Mouse (Mus musculus) embryonic facial prominence, embryonic 15.5 days (tissue): ENCODE data around the gene Mzf1. TPM values are rescaled to one million over a fixed set of nuclear protein-coding genes. Genes with fewer than 3 reads are reported as not detected.

ENCODE experiments used
- ATAC-seq: fragments of 200-750 bp; cut with Nextera tagmentation; 2 replicates; pipeline ENCODE4 v1.8.0; 2017; ENCODE audit warnings: low read depth, moderate TSS enrichment; ENCODE audit not compliant: insufficient number of reproducible peaks, low FRiP score, low TSS enrichment
- H3K27ac ChIP-seq: fragments of 300-500 bp; sonication (generic); replicated peaks from 2 replicates; pipeline ENCODE4 v1.5.1; 2015; ENCODE audit warnings: mild to moderate bottlenecking, inconsistent platforms
- H3K27me3 ChIP-seq: fragments of 300-500 bp; sonication (generic); 2 replicates; pipeline ENCODE4 v1.6.1; 2015; ENCODE audit warnings: inconsistent platforms
- H3K36me3 ChIP-seq: fragments of 300-500 bp; sonication (generic); 2 replicates; pipeline ENCODE4 v1.6.1; 2015; ENCODE audit warnings: mild to moderate bottlenecking, inconsistent platforms
- H3K4me1 ChIP-seq: fragments of 300-500 bp; sonication (generic); 2 replicates; pipeline ENCODE4 v1.6.1; 2015; ENCODE audit warnings: inconsistent platforms
- H3K4me2 ChIP-seq: fragments of 300-500 bp; sonication (generic); replicated peaks from 2 replicates; pipeline ENCODE4 v1.6.1; 2015; ENCODE audit warnings: mild to moderate bottlenecking, inconsistent platforms
- H3K4me3 ChIP-seq: fragments of 300-500 bp; sonication (generic); replicated peaks from 2 replicates; pipeline ENCODE4 v1.5.1; 2015; ENCODE audit warnings: mild to moderate bottlenecking, inconsistent platforms
- H3K9ac ChIP-seq: fragments of 300-500 bp; sonication (generic); 2 replicates; pipeline ENCODE4 v1.6.1; 2015; ENCODE audit warnings: inconsistent platforms
- H3K9me3 ChIP-seq: fragments of 300-500 bp; sonication (generic); replicated peaks from 2 replicates; pipeline ENCODE4 v1.6.1; 2016; ENCODE audit warnings: inconsistent platforms
- WGBS: fragments of 180-500 bp; shearing (Covaris S2); methylation state at CpG from one replicate; pipeline ENCODE4 v1.1.7; 2015; 5-methylcytosine and 5-hydroxymethylcytosine counted together
- polyA plus RNA-seq: library from polyadenylated mRNA; unstranded; fragments of >200 nt; fragmentation: Nextera tagmentation; extraction: Ambion mirVana; gene quantifications from 2 replicates; pipeline ENCODE4 v1.2.1, GENCODE M21; 2015

The Mzf1 gene
- polyA plus RNA-seq, 1 experiment from 2014 or later: 4.4 TPM

- under 1% methylated on average over 45 of the region's 45 CpGs for WGBS
Observed at GRCm38 (mm10) chr7:13034148-13034977, 20.2 kb downstream of the Mzf1 start, which contains the start of gene Chmp2a. Gene Chmp2a, minus strand, starts transcription at chr7:13034807.

DNA sequence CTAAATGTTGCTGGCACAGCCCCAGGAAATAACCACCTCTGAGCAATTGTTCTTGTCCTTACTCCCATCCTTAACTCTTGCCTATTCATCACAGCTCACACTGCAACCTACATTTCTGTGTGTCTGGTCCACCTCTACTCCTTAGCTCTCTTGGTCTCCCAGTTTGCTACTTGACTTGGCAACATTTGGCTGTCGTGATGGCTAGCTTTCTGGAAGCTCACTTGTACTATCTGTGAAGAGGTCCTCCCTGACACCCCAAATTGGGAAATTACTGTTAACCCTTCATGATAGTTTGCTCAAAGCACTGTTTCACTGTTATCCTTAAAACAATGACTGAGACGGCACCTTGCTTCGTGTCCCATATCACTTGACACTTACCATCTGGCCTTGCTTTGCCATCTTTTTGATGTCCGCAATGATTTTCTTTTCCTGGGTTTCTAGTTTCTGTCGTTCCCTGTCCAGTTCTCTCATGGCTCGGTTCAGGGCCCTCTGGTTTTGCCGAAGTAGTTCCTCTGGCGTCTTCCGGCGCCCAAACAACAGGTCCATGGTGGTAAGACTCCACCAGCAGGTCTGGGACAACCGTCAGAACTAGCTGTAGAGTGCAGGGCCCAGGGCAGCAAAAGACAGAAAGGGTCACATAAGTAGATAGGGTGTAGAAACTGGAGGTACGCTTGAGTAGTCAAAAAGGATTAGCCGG, 21.0 kb downstream of the Mzf1 start:
- Histone ChIP-seq H3K9me3 (no peaks in the 10 kb centered on the region), H3K27me3 (no peaks in the 10 kb centered on the region), H3K4me1 (peaks cover 42% of the 10 kb centered on the region), H3K9ac (peak overlapping the region; percentile 67), H3K36me3 (peaks cover 68% of the 10 kb centered on the region), H3K4me3 (peak overlapping the region; percentile 65), H3K4me2 (peak overlapping the region; percentile 84), H3K27ac (peak overlapping the region; percentile 95)
- 42% methylated on average over 13 of the region's 13 CpGs for WGBS
- no peak for ATAC-seq

More at GRCm38 (mm10) chr7:13034148-13034977, 20.2 kb downstream of the Mzf1 start, which contains the start of gene Chmp2a:
- Histone ChIP-seq H3K27me3 (no peaks in the 10 kb centered on the region), H3K9me3 (no peaks in the 10 kb centered on the region), H3K36me3 (peaks cover 61% of the 10 kb centered on the region), H3K27ac (peak within 1 kb of the TSS; percentile 95), H3K4me2 (peak within 1 kb of the TSS; percentile 84), H3K9ac (peak within 1 kb of the TSS; percentile 67), H3K4me1 (peaks cover 49% of the 10 kb centered on the region), H3K4me3 (peak within 1 kb of the TSS; percentile 65)
- ATAC-seq: peak; percentile 80

- Histone ChIP-seq H3K4me1 (peaks cover 41% of the 10 kb centered on the region), H3K4me3 (no peak overlapping the region), H3K27me3 (no peaks in the 10 kb centered on the region), H3K27ac (no peak overlapping the region), H3K4me2 (no peak overlapping the region), H3K9me3 (no peaks in the 10 kb centered on the region), H3K9ac (no peak overlapping the region), H3K36me3 (peaks cover 79% of the 10 kb centered on the region)
- 89% methylated on average over 7 of the region's 7 CpGs for WGBS
- ATAC-seq: no peak
Observed at GRCm38 (mm10) chr7:13032541-13032940, 22.0 kb downstream of the Mzf1 start.

GRCm38 (mm10) chr7:13031983-13032382, 22.6 kb downstream of the Mzf1 start:
- Histone ChIP-seq H3K9ac (no peak overlapping the region), H3K27me3 (no peaks in the 10 kb centered on the region), H3K27ac (no peak overlapping the region), H3K36me3 (peaks cover 84% of the 10 kb centered on the region), H3K4me1 (peaks cover 44% of the 10 kb centered on the region), H3K4me3 (no peak overlapping the region), H3K4me2 (no peak overlapping the region), H3K9me3 (no peaks in the 10 kb centered on the region)
- no peak for ATAC-seq
- WGBS: 69% methylated on average over 2 of the region's 2 CpGs

DNA sequence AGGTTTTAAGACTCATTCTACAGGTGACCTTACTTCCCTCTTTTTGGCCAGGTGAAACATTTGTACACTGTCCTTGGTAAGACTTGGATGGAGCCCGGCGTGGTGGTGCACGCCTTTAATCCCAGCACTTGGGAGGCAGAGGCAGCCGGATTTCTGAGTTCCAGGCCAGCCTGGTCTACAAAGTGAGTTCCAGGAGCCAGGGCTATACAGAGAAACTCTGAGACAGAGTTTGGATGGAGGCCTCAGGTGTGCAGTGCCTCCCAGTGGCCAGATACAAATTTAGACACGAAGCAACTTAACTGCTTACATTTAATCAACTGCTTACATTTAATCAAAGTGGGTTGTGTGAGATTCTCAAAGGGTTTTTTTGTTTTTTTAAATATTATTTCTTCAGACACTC, 23.5 kb downstream of the Mzf1 start:
- Histone ChIP-seq H3K4me2 (no peak overlapping the region), H3K9ac (no peak overlapping the region), H3K9me3 (no peaks in the 10 kb centered on the region), H3K36me3 (peaks cover 89% of the 10 kb centered on the region), H3K27ac (no peak overlapping the region), H3K4me1 (peaks cover 44% of the 10 kb centered on the region), H3K4me3 (no peak overlapping the region), H3K27me3 (no peaks in the 10 kb centered on the region)
- no peak for ATAC-seq
- WGBS: 74% methylated on average over 5 of the region's 5 CpGs

DNA sequence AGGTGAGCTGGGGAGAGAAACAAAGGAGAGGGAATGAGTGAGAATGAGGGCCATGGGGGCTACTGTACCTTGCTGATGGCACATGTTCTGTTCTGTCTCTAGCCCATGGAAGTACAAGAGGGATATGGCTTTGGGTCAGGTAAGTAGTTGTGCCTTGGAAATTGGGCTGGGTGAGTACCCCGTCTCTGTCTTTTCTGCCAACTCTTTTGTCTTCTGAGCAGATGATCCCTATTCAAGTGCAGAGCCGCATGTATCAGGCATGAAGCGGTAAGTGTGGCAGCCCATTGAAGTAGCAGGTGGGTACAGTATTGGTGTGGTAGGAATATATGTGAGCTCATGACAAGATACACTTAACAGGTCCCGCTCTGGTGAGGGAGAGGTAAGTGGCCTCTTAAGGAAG, 25.6 kb downstream of the Mzf1 start:
- Histone ChIP-seq H3K9me3 (no peaks in the 10 kb centered on the region), H3K4me3 (no peak overlapping the region), H3K4me2 (no peak overlapping the region), H3K9ac (no peak overlapping the region), H3K4me1 (peaks cover 36% of the 10 kb centered on the region), H3K36me3 (peaks cover 84% of the 10 kb centered on the region), H3K27me3 (no peaks in the 10 kb centered on the region), H3K27ac (0 out of 2 replicates have a peak overlapping the region, but pooled peaks have one; percentile 11)
- ATAC-seq: no peak
- WGBS: 94% methylated on average over 4 of the region's 4 CpGs

- peaks cover 54% of the 10 kb centered on the region for H3K36me3 ChIP-seq
- ATAC-seq: no peak
- peak overlapping the region; percentile 97 for H3K9ac ChIP-seq
- peaks cover 26% of the 10 kb centered on the region for H3K4me1 ChIP-seq
- 26% methylated on average over 4 of the region's 4 CpGs for WGBS
- H3K4me2 ChIP-seq: peak overlapping the region; percentile 85
- H3K4me3 ChIP-seq: peak overlapping the region; percentile 91
- peak overlapping the region; percentile 100; the same call in 1 of the 2 replicates for H3K27ac ChIP-seq
- no peaks in the 10 kb centered on the region for H3K9me3 ChIP-seq
- no peaks in the 10 kb centered on the region for H3K27me3 ChIP-seq
Observed at GRCm38 (mm10) chr7:13025511-13026112, 29.0 kb downstream of the Mzf1 start.

- peaks cover 26% of the 10 kb centered on the region for H3K4me1 ChIP-seq
- WGBS: under 1% methylated on average over 42 of the region's 44 CpGs
- peak overlapping the region; percentile 100 for H3K27ac ChIP-seq
- ATAC-seq: peak; percentile 68
- no peaks in the 10 kb centered on the region for H3K27me3 ChIP-seq
- peak overlapping the region; percentile 85 for H3K4me2 ChIP-seq
- H3K4me3 ChIP-seq: peak overlapping the region; percentile 91
- H3K9me3 ChIP-seq: no peaks in the 10 kb centered on the region
- peaks cover 46% of the 10 kb centered on the region for H3K36me3 ChIP-seq
- H3K9ac ChIP-seq: peak overlapping the region; percentile 97
Observed at GRCm38 (mm10) chr7:13024805-13025204, 29.8 kb downstream of the Mzf1 start.

DNA sequence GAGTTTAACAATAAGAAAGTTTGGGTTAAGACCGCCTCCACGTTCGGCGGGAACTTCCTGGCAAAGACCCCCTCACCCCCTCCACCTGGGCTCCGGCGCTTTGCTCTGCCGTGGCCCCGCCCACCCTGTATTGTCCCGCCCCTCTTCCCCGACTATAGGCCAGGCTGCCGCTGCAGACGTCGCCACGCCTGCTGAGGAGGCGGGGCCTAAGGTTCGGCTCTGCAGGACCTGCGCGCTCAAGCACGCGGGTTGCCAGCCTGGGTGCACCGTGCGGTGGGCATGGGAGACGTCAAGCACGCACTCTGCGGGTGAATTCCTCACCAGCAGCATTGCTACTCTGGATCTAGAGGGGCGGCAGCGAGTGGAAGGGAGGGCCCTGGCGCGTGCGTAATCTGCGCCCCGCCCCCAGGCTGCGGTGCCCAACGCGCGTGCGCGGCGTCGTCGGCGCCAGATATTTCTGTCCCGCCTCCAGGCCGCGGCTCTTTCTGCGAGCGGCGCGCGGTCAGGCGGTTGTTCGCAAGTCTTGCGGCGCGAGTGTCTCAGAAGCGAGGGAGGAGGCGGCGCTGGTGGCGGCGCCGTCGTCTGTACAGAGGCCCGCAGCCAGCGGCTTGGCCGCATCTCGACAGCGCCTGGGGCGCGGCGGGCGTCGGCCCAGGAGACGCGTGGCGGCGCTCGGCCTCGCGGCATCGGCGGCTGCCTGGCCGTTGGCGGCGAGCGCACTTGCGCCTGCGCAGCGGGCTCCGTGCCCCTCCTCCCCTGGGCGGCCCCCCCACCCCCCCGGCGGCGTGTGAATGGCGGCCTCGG, 30.4 kb downstream of the Mzf1 start:
- Histone ChIP-seq H3K4me3 (peak overlapping the region; percentile 91), H3K4me2 (peak overlapping the region; percentile 85), H3K36me3 (peaks cover 39% of the 10 kb centered on the region), H3K27me3 (no peaks in the 10 kb centered on the region), H3K4me1 (peaks cover 26% of the 10 kb centered on the region), H3K9ac (peak overlapping the region; percentile 97), H3K9me3 (no peaks in the 10 kb centered on the region), H3K27ac (peak overlapping the region; percentile 100)
- under 1% methylated on average over 90 of the region's 95 CpGs for WGBS
- peak; percentile 90 for ATAC-seq

- Histone ChIP-seq H3K4me3 (peak overlapping the region; percentile 91), H3K4me1 (peaks cover 26% of the 10 kb centered on the region), H3K9me3 (no peaks in the 10 kb centered on the region), H3K4me2 (peak overlapping the region; percentile 85), H3K9ac (peak overlapping the region; percentile 29), H3K27me3 (no peaks in the 10 kb centered on the region), H3K27ac (peak overlapping the region; percentile 100), H3K36me3 (peaks cover 27% of the 10 kb centered on the region)
- 3% methylated on average over 31 of the region's 31 CpGs for WGBS
- ATAC-seq: peak; percentile 67
Observed at GRCm38 (mm10) chr7:13022773-13023535, 31.6 kb downstream of the Mzf1 start.
